Mouse (Mus musculus) limb, embryonic 13.5 days (tissue): ENCODE results near the gene Dazap1. TPM values are rescaled to one million over a fixed set of nuclear protein-coding genes. Genes with fewer than 3 reads are reported as not detected.

Experiments used
- microRNA-seq: library from miRNA; unstranded; fragments of <30 nt; microRNA quantifications from one replicate; pipeline ENCODE4, GENCODE M21; 2016
- polyA plus RNA-seq: library from polyadenylated mRNA; unstranded; fragments of >200 nt; fragmentation: Nextera tagmentation; extraction: Ambion mirVana; gene quantifications from 2 replicates; pipeline ENCODE4 v1.2.1, GENCODE M21; 2015

Gene Dazap1
- polyA plus RNA-seq, 1 experiment from 2014 or later, result 67.9 TPM

Small RNA genes lying within 50 kb of the gene (microRNA-seq; reads per million reads assigned to microRNA genes)
- not detected for gene Mir6911

Other genes with a start within 250 kb of the Dazap1 start
- 7.3 and 7.6 TPM in 2 replicates for gene Arhgap45, start 244.8 kb upstream of the Dazap1 start, polyA plus RNA-seq
- 244 and 254 TPM in 2 replicates for gene Polr2e, start 221.7 kb upstream of the Dazap1 start, polyA plus RNA-seq
- 462 and 477 TPM in 2 replicates for gene Gpx4, start 214.3 kb upstream of the Dazap1 start, polyA plus RNA-seq
- 13.5 and 15.2 TPM in 2 replicates for gene Sbno2, start 155.9 kb upstream of the Dazap1 start, polyA plus RNA-seq
- gene Stk11, start 145.7 kb upstream of the Dazap1 start, polyA plus RNA-seq, result 17.1 and 17.4 TPM in 2 replicates
- 456 and 475 TPM in 2 replicates for gene Atp5d, start 122.9 kb upstream of the Dazap1 start, polyA plus RNA-seq
- gene Cbarp, start 120.7 kb upstream of the Dazap1 start, polyA plus RNA-seq, result 7.4 and 8.1 TPM in 2 replicates
- 22.9 and 23.2 TPM in 2 replicates for gene Midn, start 113.2 kb upstream of the Dazap1 start, polyA plus RNA-seq
- 149 and 194 TPM in 2 replicates for gene Cirbp, start 95.5 kb upstream of the Dazap1 start, polyA plus RNA-seq
- 9.7 and 11.0 TPM in 2 replicates for gene 1600002K03Rik, start 88.5 kb upstream of the Dazap1 start, polyA plus RNA-seq
- gene Efna2, start 82.0 kb upstream of the Dazap1 start, polyA plus RNA-seq, result 39.5 and 40.4 TPM in 2 replicates
- 94.7 and 96.9 TPM in 2 replicates for gene Mum1, start 35.1 kb upstream of the Dazap1 start, polyA plus RNA-seq
- 298 and 306 TPM in 2 replicates for gene Ndufs7, start 12.4 kb upstream of the Dazap1 start, polyA plus RNA-seq
- 57.1 and 58.4 TPM in 2 replicates for gene Gamt, start 474 bp upstream of the Dazap1 start, polyA plus RNA-seq
- 908 and 936 TPM in 2 replicates for gene Rps15, start 31.0 kb downstream of the Dazap1 start, polyA plus RNA-seq
- 3.3 and 3.8 TPM in 2 replicates for gene Apc2, start 34.5 kb downstream of the Dazap1 start, polyA plus RNA-seq
- gene 2310011J03Rik, start 59.1 kb downstream of the Dazap1 start, polyA plus RNA-seq, result 50.7 and 51.2 TPM in 2 replicates
- gene Pcsk4, start 68.0 kb downstream of the Dazap1 start, polyA plus RNA-seq, result 4.8 and 6.5 TPM in 2 replicates
- gene Reep6, start 68.5 kb downstream of the Dazap1 start, polyA plus RNA-seq, result 6.1 and 6.3 TPM in 2 replicates
- gene Adamtsl5, start 86.9 kb downstream of the Dazap1 start, polyA plus RNA-seq, result 2.0 and 2.4 TPM in 2 replicates
- gene Plk5, start 95.0 kb downstream of the Dazap1 start, polyA plus RNA-seq, result 1.2 and 2.2 TPM in 2 replicates
- 9.2 and 9.5 TPM in 2 replicates for gene Mex3d, start 126.2 kb downstream of the Dazap1 start, polyA plus RNA-seq
- gene Mbd3, start 138.1 kb downstream of the Dazap1 start, polyA plus RNA-seq, result 276 and 288 TPM in 2 replicates
- 443 and 459 TPM in 2 replicates for gene Uqcr11, start 145.3 kb downstream of the Dazap1 start, polyA plus RNA-seq
- gene Tcf3, start 172.2 kb downstream of the Dazap1 start, polyA plus RNA-seq, result 153 and 157 TPM in 2 replicates
- not detected in 2 replicates for gene Onecut3, start 233.3 kb downstream of the Dazap1 start, polyA plus RNA-seq